Mouse (Mus musculus) liver, embryonic 11.5 days (tissue): ENCODE data around the gene Abcf2. TPM values are rescaled to one million over a fixed set of nuclear protein-coding genes. Genes with fewer than 3 reads are reported as not detected.
"Not testable (repeated sequence)": the region's sequence is repeated elsewhere in the genome, so short reads cannot be mapped to it uniquely, and the experiment has no call there.

Experiments used
- ATAC-seq: fragments of 200-750 bp; cut with Nextera tagmentation; replicated peaks from 2 replicates; pipeline ENCODE4 v1.8.0; 2017; ENCODE audit warnings: moderate number of reproducible peaks, mild to moderate bottlenecking, moderate TSS enrichment, moderate library complexity; ENCODE audit not compliant: low FRiP score
- DNase-seq: peaks from one replicate; pipeline ENCODE4 v3.0.0-alpha.2; 2017; ENCODE audit warnings: low spot score
- H3K27ac ChIP-seq: fragments of 300-500 bp; sonication (generic); 2 replicates; pipeline ENCODE4 v1.5.1; 2014; ENCODE audit warnings: mild to moderate bottlenecking, low read depth, low read length, control low read depth
- H3K27me3 ChIP-seq: fragments of 300-500 bp; sonication (generic); replicated peaks from 2 replicates; pipeline ENCODE4 v1.6.1; 2014; ENCODE audit warnings: low read length, mixed read lengths; ENCODE audit not compliant: control insufficient read depth, insufficient read depth
- H3K36me3 ChIP-seq: fragments of 300-500 bp; sonication (generic); 2 replicates; pipeline ENCODE4 v1.6.1; 2014; ENCODE audit warnings: mild to moderate bottlenecking, low read length, moderate library complexity, mixed read lengths; ENCODE audit not compliant: control insufficient read depth, insufficient read depth
- H3K4me1 ChIP-seq: fragments of 300-500 bp; sonication (generic); replicated peaks from 2 replicates; pipeline ENCODE4 v1.6.1; 2014; ENCODE audit warnings: low read length, mixed read lengths; ENCODE audit not compliant: control insufficient read depth, insufficient read depth
- H3K4me2 ChIP-seq: fragments of 300-500 bp; sonication (generic); 2 replicates; pipeline ENCODE4 v1.6.1; 2014; ENCODE audit warnings: mild to moderate bottlenecking, control low read depth, moderate library complexity
- H3K4me3 ChIP-seq: fragments of 300-500 bp; sonication (generic); 2 replicates; pipeline ENCODE4 v1.5.1; 2014; ENCODE audit warnings: low read depth, low read length, control low read depth
- H3K9ac ChIP-seq: fragments of 300-500 bp; sonication (generic); 2 replicates; pipeline ENCODE4 v1.6.1; 2014; ENCODE audit warnings: low read depth, low read length, control low read depth
- H3K9me3 ChIP-seq: fragments of 300-500 bp; sonication (generic); 2 replicates; pipeline ENCODE4 v1.6.1; 2016; ENCODE audit warnings: low read length, inconsistent platforms, mixed read lengths; ENCODE audit not compliant: control insufficient read depth
- WGBS: fragments of 180-500 bp; shearing (Covaris S2); extraction: QIAGEN DNeasy Blood & Tissue Kit; methylation state at CpG from one replicate; pipeline ENCODE4 v1.1.7; 2014; 5-methylcytosine and 5-hydroxymethylcytosine counted together
- polyA plus RNA-seq: library from polyadenylated mRNA; unstranded; fragments of >200 nt; fragmentation: Nextera tagmentation; extraction: Ambion mirVana; gene quantifications from 2 replicates; pipeline ENCODE4 v1.2.1, GENCODE M21; 2014

Gene Abcf2
- polyA plus RNA-seq, 1 experiment from 2014 or later, result 122 TPM

GRCm38 (mm10) chr5:24578109-24578963 is 1.1 kb upstream of the Abcf2 start:
- peaks cover 14% of the 10 kb centered on the region for H3K36me3 ChIP-seq
- 41% methylated on average over 6 of the region's 6 CpGs for WGBS
- peak overlapping the region; percentile 59 for H3K9ac ChIP-seq
- H3K4me2 ChIP-seq, result peak overlapping the region; percentile 70
- H3K27ac ChIP-seq, result peak overlapping the region; percentile 77
- H3K4me3 ChIP-seq, result peak overlapping the region; percentile 72
- no peaks in the 10 kb centered on the region for H3K27me3 ChIP-seq
- DNase-seq, result no peak
- H3K9me3 ChIP-seq, result no peaks in the 10 kb centered on the region
- H3K4me1 ChIP-seq, result peaks cover 9% of the 10 kb centered on the region
- no peak for ATAC-seq

GRCm38 (mm10) chr5:24576801-24577182 is 475 bp downstream of the Abcf2 start:
- H3K9me3 ChIP-seq, result no peaks in the 10 kb centered on the region
- no peak for DNase-seq
- H3K4me1 ChIP-seq, result peaks cover 9% of the 10 kb centered on the region
- peak overlapping the region; percentile 81 for H3K9ac ChIP-seq
- peak overlapping the region; percentile 44; the same call in 1 of the 2 replicates for H3K27ac ChIP-seq
- H3K36me3 ChIP-seq, result peaks cover 25% of the 10 kb centered on the region
- peak; percentile 40; the same call in 1 of the 2 replicates for ATAC-seq
- H3K27me3 ChIP-seq, result no peaks in the 10 kb centered on the region
- under 1% methylated on average over 32 of the region's 32 CpGs for WGBS
- H3K4me2 ChIP-seq, result peak overlapping the region; percentile 77
- peak overlapping the region; percentile 72 for H3K4me3 ChIP-seq

GRCm38 (mm10) chr5:24575948-24576347 is 1.3 kb downstream of the Abcf2 start:
- Histone ChIP-seq H3K9me3 (no peaks in the 10 kb centered on the region), H3K4me3 (peak overlapping the region; percentile 72), H3K27me3 (no peaks in the 10 kb centered on the region), H3K27ac (no peak overlapping the region), H3K4me1 (peaks cover 9% of the 10 kb centered on the region), H3K4me2 (peak overlapping the region; percentile 77), H3K9ac (peak overlapping the region; percentile 81; the same call in 1 of the 2 replicates), H3K36me3 (peaks cover 26% of the 10 kb centered on the region)
- 86% methylated on average over 1 of the region's 1 CpGs for WGBS
- DNase-seq (no peak), ATAC-seq (no peak)

GRCm38 (mm10) chr5:24556709-24557108 is 20.6 kb downstream of the Abcf2 start, which contains the start of gene 4931409K22Rik:
Gene 4931409K22Rik, minus strand, starts transcription at chr5:24556809.
- Histone ChIP-seq H3K27ac (no peak within 1 kb of the TSS), H3K4me1 (no peaks in the 10 kb centered on the region), H3K9ac (no peak within 1 kb of the TSS), H3K9me3 (no peaks in the 10 kb centered on the region), H3K4me2 (no peak within 1 kb of the TSS), H3K36me3 (no peaks in the 10 kb centered on the region), H3K4me3 (no peak within 1 kb of the TSS), H3K27me3 (peaks cover 9% of the 10 kb centered on the region)
- 54% methylated on average over 2 of the region's 2 CpGs for whole genome bisulfite sequencing
- no peak for DNase-seq
- no peak for ATAC-seq

GRCm38 (mm10) chr5:24555335-24555734 is 21.9 kb downstream of the Abcf2 start:
- not testable (repeated sequence) for ATAC-seq, H3K4me2 ChIP-seq, H3K9ac ChIP-seq, H3K27ac ChIP-seq, H3K9me3 ChIP-seq, H3K4me1 ChIP-seq, H3K36me3 ChIP-seq, H3K4me3 ChIP-seq, DNase-seq
- WGBS, result 89% methylated on average over 7 of the region's 7 CpGs
- peaks cover 21% of the 10 kb centered on the region for H3K27me3 ChIP-seq

GRCm38 (mm10) chr5:24553621-24554244 is 23.5 kb downstream of the Abcf2 start:
- H3K4me2 ChIP-seq, result no peak overlapping the region
- H3K36me3 ChIP-seq, result no peaks in the 10 kb centered on the region
- no peaks in the 10 kb centered on the region for H3K4me1 ChIP-seq
- no peak overlapping the region for H3K9ac ChIP-seq
- no peak overlapping the region for H3K27ac ChIP-seq
- WGBS, result 56% methylated on average over 5 of the region's 5 CpGs
- ATAC-seq (no peak), DNase-seq (no peak)
- no peaks in the 10 kb centered on the region for H3K9me3 ChIP-seq
- H3K4me3 ChIP-seq, result no peak overlapping the region
- peaks cover 28% of the 10 kb centered on the region for H3K27me3 ChIP-seq

GRCm38 (mm10) chr5:24551317-24551688 is 26.0 kb downstream of the Abcf2 start:
- Histone ChIP-seq H3K4me2 (peak overlapping the region; percentile 24; the same call in 1 of the 2 replicates), H3K9ac (no peak overlapping the region)
- 35% methylated on average over 2 of the region's 2 CpGs for whole genome bisulfite sequencing

GRCm38 (mm10) chr5:24550598-24551316 is 26.5 kb downstream of the Abcf2 start:
- Histone ChIP-seq H3K9me3 (no peaks in the 10 kb centered on the region), H3K27me3 (peaks cover 28% of the 10 kb centered on the region), H3K4me2 (peak overlapping the region; percentile 24; the same call in 1 of the 2 replicates), H3K36me3 (no peaks in the 10 kb centered on the region), H3K4me3 (no peak overlapping the region), H3K9ac (no peak overlapping the region), H3K4me1 (no peaks in the 10 kb centered on the region), H3K27ac (no peak overlapping the region)
- 27% methylated on average over 26 of the region's 26 CpGs for WGBS
- DNase-seq, result no peak
- ATAC-seq, result no peak

More at GRCm38 (mm10) chr5:24551317-24551688, 26.0 kb downstream of the Abcf2 start:
- no peak overlapping the region for H3K27ac ChIP-seq
- DNase-seq (no peak), ATAC-seq (no peak)
- no peaks in the 10 kb centered on the region for H3K9me3 ChIP-seq
- peaks cover 28% of the 10 kb centered on the region for H3K27me3 ChIP-seq
- no peaks in the 10 kb centered on the region for H3K36me3 ChIP-seq
- no peak overlapping the region for H3K4me3 ChIP-seq
- H3K4me1 ChIP-seq, result no peaks in the 10 kb centered on the region
